Mouse (Mus musculus) layer of hippocampus, adult 18-20 months (tissue): ENCODE results near the gene Dgkg. TPM values are rescaled to one million over a fixed set of nuclear protein-coding genes. Genes with fewer than 3 reads are reported as not detected.

ENCODE experiments used
- DNase-seq, 2 experiments: peaks; one replicate each; pipeline ENCODE4 v3.0.0; 2022; ENCODE audit warnings: low spot score in 2 of 2
- total RNA-seq, 2 experiments: library from RNA; stranded (reverse); gene quantifications; 2 replicates each; pipeline ENCODE4 v1.2.3; 2021

The Dgkg gene
- total RNA-seq, 2 experiments from 2014 or later = 209 to 215 TPM

GRCm38 (mm10) chr16:22600108-22600699, 56.8 kb downstream of the Dgkg start:
- no peak for DNase-seq

- no peak for DNase-seq
Measured at GRCm38 (mm10) chr16:22598741-22599140, 58.3 kb downstream of the Dgkg start.

GRCm38 (mm10) chr16:22596394-22596793, 60.6 kb downstream of the Dgkg start:
- DNase-seq = no peak

- no peak for DNase-seq
Measured at GRCm38 (mm10) chr16:22593907-22594306, 63.1 kb downstream of the Dgkg start.

GRCm38 (mm10) chr16:22589619-22590018, 67.4 kb downstream of the Dgkg start:
- no peak for DNase-seq

GRCm38 (mm10) chr16:22586151-22586836, 70.7 kb downstream of the Dgkg start:
- DNase-seq = no peak

GRCm38 (mm10) chr16:22585523-22585922, 71.5 kb downstream of the Dgkg start:
- DNase-seq = no peak

- DNase-seq = no peak
Measured at GRCm38 (mm10) chr16:22583401-22583800, 73.6 kb downstream of the Dgkg start.

- DNase-seq = no peak
Measured at GRCm38 (mm10) chr16:22582173-22582929, 74.7 kb downstream of the Dgkg start.

- peak in 1 of 2 experiments; percentile 54 for DNase-seq
Measured at GRCm38 (mm10) chr16:22580103-22580502, 76.9 kb downstream of the Dgkg start.

- DNase-seq = peak in 1 of 2 experiments; percentile 64
Measured at GRCm38 (mm10) chr16:22578883-22579282, 78.1 kb downstream of the Dgkg start.

GRCm38 (mm10) chr16:22577656-22578055, 79.4 kb downstream of the Dgkg start:
- DNase-seq = peak in 1 of 2 experiments; percentile 41

GRCm38 (mm10) chr16:22574164-22574563, 82.9 kb downstream of the Dgkg start:
- DNase-seq = no peak

GRCm38 (mm10) chr16:22572641-22573341, 84.2 kb downstream of the Dgkg start:
- no peak for DNase-seq

GRCm38 (mm10) chr16:22564907-22565272, 92.1 kb downstream of the Dgkg start:
- DNase-seq = no peak

- DNase-seq = peak in 1 of 2 experiments; percentile 77
Measured at GRCm38 (mm10) chr16:22564259-22564906, 92.6 kb downstream of the Dgkg start.

GRCm38 (mm10) chr16:22563594-22563993, 93.4 kb downstream of the Dgkg start:
- no peak for DNase-seq

GRCm38 (mm10) chr16:22554996-22555395, 102.0 kb downstream of the Dgkg start:
- DNase-seq = no peak

GRCm38 (mm10) chr16:22552351-22552750, 104.7 kb downstream of the Dgkg start:
- no peak for DNase-seq

- no peak for DNase-seq
Measured at GRCm38 (mm10) chr16:22551231-22552000, 105.6 kb downstream of the Dgkg start.
